Mouse (Mus musculus): Measurements from ENCODE around the gene Fyn. TPM values are rescaled to one million over a fixed set of nuclear protein-coding genes. Genes with fewer than 3 reads are reported as not detected.

The Fyn gene
- total and polyA plus RNA-seq, 3 experiments: 14.9 to 42.4 (median 19.9) TPM

- no peaks in the 10 kb centered on the region for H3K79me2 ChIP-seq (replicated peaks; ENCODE audit: control insufficient read depth, extremely low read depth, insufficient read depth, poor library complexity, severe bottlenecking)
Measured at GRCm38 (mm10) chr10:39535347-39535746, 166.7 kb downstream of the Fyn start.

GRCm38 (mm10) chr10:39536258-39536657 is 167.6 kb downstream of the Fyn start:
- H3K36me3 ChIP-seq (replicated peaks in 1 of 2; ENCODE audit: control insufficient read depth in 1 of 2, insufficient read depth in 1 of 2, low read length in 1 of 2): peaks cover 0 to 84% of the 10 kb centered on the region in 2 experiments

More at GRCm38 (mm10) chr10:39535347-39535746, 166.7 kb downstream of the Fyn start:
- in situ Hi-C loops (cut with MboI; ENCODE audit: low pct_ligation_motif_present, low pct_unique_long_range_greater_than_20kb, low sequenced_read_pairs): no loop called here
- Histone ChIP-seq H3K4me1 (ENCODE audit: control insufficient read depth in 1 of 2, insufficient read depth in 2 of 2) (0 out of 4 replicates have a peak, but pooled peaks cover 0 to 2% of the 10 kb centered on the region in 2 experiments), H3K36me3 (replicated peaks in 1 of 2; ENCODE audit: control insufficient read depth in 1 of 2, insufficient read depth in 1 of 2, low read length in 1 of 2) (peaks cover 0 to 84% of the 10 kb centered on the region in 2 experiments), H3K4me3 (replicated peaks in 1 of 3; ENCODE audit: low read depth in 2 of 3, low read length in 2 of 3, poor library complexity in 1 of 3) (no peak overlapping the region), H3K27me3 (replicated peaks) (no peaks in the 10 kb centered on the region), H3K4me2 (ENCODE audit: insufficient read depth, low read depth, poor library complexity, severe bottlenecking) (no peak overlapping the region), H3K9ac (ENCODE audit: insufficient read depth, low read depth) (no peak overlapping the region), H3K9me3 (replicated peaks; ENCODE audit: low read length) (no peaks in the 10 kb centered on the region), H3K27ac (ENCODE audit: insufficient read depth, low read depth) (no peak overlapping the region)
- DNase-seq (ENCODE audit: extremely low read depth): no peak
- dilution Hi-C loops (cut with MboI; ENCODE audit: extremely low pct_ligation_motif_present, extremely low pct_unique_long_range_greater_than_20kb, low sequenced_read_pairs): no loop called here
- TF ChIP-seq JUND (conservative IDR thresholded peaks at IDR 0.05; ENCODE audit: low read depth, low read length): no peak
- TF ChIP-seq E2F4 (IDR thresholded peaks at IDR 0.05; ENCODE audit: insufficient replicate concordance, low read depth, low read length): no peak
- TF ChIP-seq NRF1 (IDR thresholded peaks at IDR 0.05; ENCODE audit: low read depth, low read length): no peak
- TF ChIP-seq USF2 (conservative IDR thresholded peaks at IDR 0.05; ENCODE audit: low read depth, low read length): no peak
- no peak for TF ChIP-seq SIN3A (IDR thresholded peaks at IDR 0.05; ENCODE audit: low read length)
- no peak for TF ChIP-seq CTCF (conservative IDR thresholded peaks at IDR 0.05 in 1 of 2, IDR thresholded peaks at IDR 0.05 in 1 of 2; ENCODE audit: low read depth in 2 of 2, low read length in 2 of 2)
- TF ChIP-seq ZMIZ1 (IDR thresholded peaks at IDR 0.05; ENCODE audit: low read depth, low read length): no peak
- TF ChIP-seq MXI1 (IDR thresholded peaks at IDR 0.05; ENCODE audit: low read depth, low read length): no peak
- TF ChIP-seq MYC (IDR thresholded peaks at IDR 0.05; ENCODE audit: low read depth, low read length): no peak
- TF ChIP-seq MEF2A (IDR thresholded peaks at IDR 0.05; ENCODE audit: borderline replicate concordance, low read depth, low read length): no peak
- no peak for TF ChIP-seq GABPA (IDR thresholded peaks at IDR 0.05; ENCODE audit: insufficient replicate concordance, low read depth, low read length)

More at GRCm38 (mm10) chr10:39536258-39536657, 167.6 kb downstream of the Fyn start:
- in situ Hi-C loops (cut with MboI; ENCODE audit: low pct_ligation_motif_present, low pct_unique_long_range_greater_than_20kb, low sequenced_read_pairs): no loop called here
- no peak for DNase-seq (ENCODE audit: extremely low read depth)
- H3K79me2 ChIP-seq (replicated peaks; ENCODE audit: control insufficient read depth, extremely low read depth, insufficient read depth, poor library complexity, severe bottlenecking): no peaks in the 10 kb centered on the region
- dilution Hi-C loops (cut with MboI; ENCODE audit: extremely low pct_ligation_motif_present, extremely low pct_unique_long_range_greater_than_20kb, low sequenced_read_pairs): no loop called here
- H3K9ac ChIP-seq (ENCODE audit: insufficient read depth, low read depth): no peak overlapping the region
- no peaks in the 10 kb centered on the region for H3K27me3 ChIP-seq (replicated peaks)
- 0 out of 4 replicates have a peak, but pooled peaks cover 0 to 2% of the 10 kb centered on the region in 2 experiments for H3K4me1 ChIP-seq (ENCODE audit: control insufficient read depth in 1 of 2, insufficient read depth in 2 of 2)
- H3K4me3 ChIP-seq (replicated peaks in 1 of 3; ENCODE audit: low read depth in 2 of 3, low read length in 2 of 3, poor library complexity in 1 of 3): no peak overlapping the region
- no peaks in the 10 kb centered on the region for H3K9me3 ChIP-seq (replicated peaks; ENCODE audit: low read length)
- H3K27ac ChIP-seq (ENCODE audit: insufficient read depth, low read depth): no peak overlapping the region
- H3K4me2 ChIP-seq (ENCODE audit: insufficient read depth, low read depth, poor library complexity, severe bottlenecking): no peak overlapping the region
- TF ChIP-seq MEF2A (IDR thresholded peaks at IDR 0.05; ENCODE audit: borderline replicate concordance, low read depth, low read length): no peak
- no peak for TF ChIP-seq E2F4 (IDR thresholded peaks at IDR 0.05; ENCODE audit: insufficient replicate concordance, low read depth, low read length)
- no peak for TF ChIP-seq PAX5 (IDR thresholded peaks at IDR 0.05; ENCODE audit: low read length)
- TF ChIP-seq RAD21 (IDR thresholded peaks at IDR 0.05; ENCODE audit: low read depth, low read length): no peak
- no peak for TF ChIP-seq MXI1 (IDR thresholded peaks at IDR 0.05; ENCODE audit: low read depth, low read length)
- TF ChIP-seq SMC3 (IDR thresholded peaks at IDR 0.05; ENCODE audit: low read depth, low read length): no peak
- no peak for TF ChIP-seq MAZ (IDR thresholded peaks at IDR 0.05; ENCODE audit: low read depth, low read length)
